Mouse (Mus musculus): ENCODE data around the gene 2210011C24Rik.
"Not testable (repeated sequence)": the region's sequence is repeated elsewhere in the genome, so short reads cannot be mapped to it uniquely, and the experiment has no call there.

2210011C24Rik gene

GRCm38 (mm10) chr8:83994030-83994429, 17.9 kb downstream of the 2210011C24Rik start:
- DNase-seq (ENCODE audit: low spot score in 2 of 2): no peak

GRCm38 (mm10) chr8:83992488-83992887, 19.5 kb downstream of the 2210011C24Rik start:
- DNase-seq (ENCODE audit: low spot score in 2 of 2): no peak

GRCm38 (mm10) chr8:83990170-83990569, 21.8 kb downstream of the 2210011C24Rik start:
- no peak for DNase-seq (ENCODE audit: low spot score in 2 of 2)

- no peak for DNase-seq (ENCODE audit: low spot score in 2 of 2)
These were observed 22.7 kb downstream of the 2210011C24Rik start for GRCm38 (mm10) chr8:83989243-83989642.

GRCm38 (mm10) chr8:83983222-83983621, 28.7 kb downstream of the 2210011C24Rik start:
- not testable (repeated sequence) for DNase-seq (ENCODE audit: low spot score in 2 of 2)

- no peak for DNase-seq (ENCODE audit: low spot score in 2 of 2)
These were observed 29.5 kb downstream of the 2210011C24Rik start for GRCm38 (mm10) chr8:83982449-83982848.

GRCm38 (mm10) chr8:83981533-83981932, 30.4 kb downstream of the 2210011C24Rik start:
- DNase-seq (ENCODE audit: low spot score in 2 of 2): no peak

- DNase-seq (ENCODE audit: low spot score in 2 of 2): no peak
These were observed 31.1 kb downstream of the 2210011C24Rik start for GRCm38 (mm10) chr8:83980845-83981244.

GRCm38 (mm10) chr8:83980250-83980649, 31.7 kb downstream of the 2210011C24Rik start:
- DNase-seq (ENCODE audit: low spot score in 2 of 2): no peak

- no peak for DNase-seq (ENCODE audit: low spot score in 2 of 2)
These were observed 33.8 kb downstream of the 2210011C24Rik start for GRCm38 (mm10) chr8:83978200-83978599.

- no peak for DNase-seq (ENCODE audit: low spot score in 2 of 2)
These were observed 34.3 kb downstream of the 2210011C24Rik start for GRCm38 (mm10) chr8:83977646-83978045.

- DNase-seq (ENCODE audit: low spot score in 2 of 2): no peak
These were observed 35.1 kb downstream of the 2210011C24Rik start for GRCm38 (mm10) chr8:83976779-83977350.

- peak in 1 of 2 experiments; percentile 39 for DNase-seq (ENCODE audit: low spot score in 2 of 2)
These were observed 35.8 kb downstream of the 2210011C24Rik start for GRCm38 (mm10) chr8:83976101-83976630.

- no peak for DNase-seq (ENCODE audit: low spot score in 2 of 2)
These were observed 37.5 kb downstream of the 2210011C24Rik start for GRCm38 (mm10) chr8:83974521-83974920.

- peak in 1 of 2 experiments; percentile 13 for DNase-seq (ENCODE audit: low spot score in 2 of 2)
These were observed 38.6 kb downstream of the 2210011C24Rik start for GRCm38 (mm10) chr8:83973161-83974031.

- peak; percentile 97 to 98 for DNase-seq (ENCODE audit: low spot score in 2 of 2)
These were observed 39.5 kb downstream of the 2210011C24Rik start, which contains the start of gene Prkaca for GRCm38 (mm10) chr8:83972150-83973120. Gene Prkaca (plus strand): TSS chr8:83972993.

GRCm38 (mm10) chr8:83971661-83972060, 40.3 kb downstream of the 2210011C24Rik start:
- DNase-seq (ENCODE audit: low spot score in 2 of 2): no peak

GRCm38 (mm10) chr8:83971121-83971520, 40.9 kb downstream of the 2210011C24Rik start:
- DNase-seq (ENCODE audit: low spot score in 2 of 2): no peak

- no peak for DNase-seq (ENCODE audit: low spot score in 2 of 2)
These were observed 44.3 kb downstream of the 2210011C24Rik start for GRCm38 (mm10) chr8:83967701-83968100.

GRCm38 (mm10) chr8:83964015-83964765, 47.8 kb downstream of the 2210011C24Rik start:
- DNase-seq (ENCODE audit: low spot score in 2 of 2): no peak

Measured in natural killer cell, adult 2 months (primary cell).